Mouse (Mus musculus) thymus, postnatal 4 days (tissue): Measurements from ENCODE around the gene Gm4498.
"Not testable (repeated sequence)": the region's sequence is repeated elsewhere in the genome, so short reads cannot be mapped to it uniquely, and the experiment has no call there.

ENCODE experiments used
- DNase-seq: peaks from one replicate; pipeline ENCODE4 v3.0.0; 2021

The Gm4498 gene

DNA sequence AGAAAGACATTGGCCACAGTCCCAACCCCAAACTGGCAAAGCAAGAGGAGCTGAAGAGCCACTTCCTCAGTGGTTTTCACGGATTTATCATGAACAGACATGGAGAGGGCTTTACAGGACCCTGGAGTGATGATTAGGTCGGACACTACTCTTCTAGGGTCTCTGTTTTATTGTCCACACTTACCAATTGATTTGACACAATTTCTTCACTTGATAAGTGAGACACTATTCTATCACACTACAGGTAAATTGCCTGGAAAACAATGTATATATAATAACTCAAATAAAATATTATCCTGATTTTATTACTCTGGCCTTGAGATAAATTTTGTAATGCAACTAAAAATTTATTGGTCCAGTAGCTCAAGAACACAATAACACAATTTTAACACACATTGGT lies at the start of gene Gm4498:
Gene Gm4498 (minus strand): TSS at position 101 of the 400 bp plus-strand sequence.
- not testable (repeated sequence) for DNase-seq

DNA sequence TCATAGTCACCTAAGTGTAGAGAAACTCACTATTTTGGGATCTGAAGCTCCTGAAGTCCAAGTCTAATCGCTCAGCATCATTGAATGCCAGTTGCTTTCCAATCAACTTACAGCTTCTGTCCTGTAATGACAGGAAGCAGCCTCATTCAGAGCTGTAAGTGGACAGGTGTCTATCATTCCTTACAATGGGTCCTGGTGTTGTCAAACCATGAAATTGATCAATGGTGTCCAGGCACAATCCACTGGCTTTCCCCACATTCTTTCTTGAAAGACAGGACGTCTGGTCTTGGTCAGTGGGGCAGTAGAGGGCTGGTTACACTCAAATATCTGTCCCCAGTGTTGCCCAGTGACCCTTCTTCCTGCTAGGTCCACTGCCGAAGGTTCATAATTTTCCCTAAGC lies 29.1 kb upstream of the Gm4498 start, which contains the start of gene Gm5890:
Gene Gm5890 (minus strand): TSS at position 101 of the 400 bp plus-strand sequence.
- DNase-seq: not testable (repeated sequence)

DNA sequence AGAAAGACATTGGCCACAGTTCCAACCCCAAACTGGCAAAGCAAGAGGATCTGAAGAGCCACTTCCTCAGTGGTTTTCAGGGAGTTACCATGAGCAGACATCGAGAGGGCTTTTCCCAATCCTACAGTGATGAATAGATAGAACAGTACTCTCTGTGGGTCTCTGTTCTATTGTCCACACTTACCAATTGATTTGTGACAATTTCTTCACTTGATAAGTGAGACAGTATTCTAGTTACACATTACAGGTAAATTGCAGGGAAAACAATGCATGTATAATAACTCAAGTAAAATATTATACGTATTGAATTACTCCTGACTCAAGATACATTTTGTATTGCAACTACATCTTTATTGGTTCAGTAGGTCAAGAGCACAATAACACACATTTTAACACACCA lies 28.1 kb downstream of the Gm4498 start, which contains the start of gene Gm6164:
Gene Gm6164 (minus strand): TSS at position 101 of the 400 bp plus-strand sequence.
- not testable (repeated sequence) for DNase-seq

- not testable (repeated sequence) for DNase-seq
These were observed 40.2 kb downstream of the Gm4498 start, which contains the start of gene Vmn1r95 for GRCm38 (mm10) chr7:20193410-20193809. Gene Vmn1r95 (plus strand): TSS chr7:20193710.
